Mouse (Mus musculus) CH12.LX (cell line): Measurements from ENCODE around the gene Srd5a1.

Experiments
- CTCF ChIP-seq, 2 experiments: IDR thresholded peaks in 1 of 2; conservative IDR thresholded peaks in 1 of 2; 2 replicates each; pipeline ENCODE4 v1.5.1; 2011 to 2012; ENCODE audit warnings: low read depth in 2 of 2, low read length in 2 of 2, improper control_type of control experiment in 1 of 2, inconsistent platforms in 1 of 2, mild to moderate bottlenecking in 1 of 2, moderate library complexity in 1 of 2
- MYC ChIP-seq: IDR thresholded peaks from 2 replicates; pipeline ENCODE4 v1.6.1; 2011; ENCODE audit warnings: low read depth, mild to moderate bottlenecking, improper control_type of control experiment, low read length

- TF ChIP-seq CTCF (conservative IDR thresholded peaks at IDR 0.05 in 1 of 2, IDR thresholded peaks at IDR 0.05 in 1 of 2; ENCODE audit: low read depth in 2 of 2, low read length in 2 of 2) = no peak
- no peak for TF ChIP-seq MYC
Measured at GRCm38 (mm10) chr13:69576676-69577075, 34.6 kb downstream of the Srd5a1 start.
